Mouse (Mus musculus) right cerebral cortex, adult 2 months (tissue): Measurements from ENCODE around the gene Nek6.

Source experiments
- DNase-seq, 2 experiments: peaks; one replicate each; pipeline ENCODE4 v3.0.0; 2021 to 2022; ENCODE audit warnings: low spot score in 2 of 2

The Nek6 gene

DNA sequence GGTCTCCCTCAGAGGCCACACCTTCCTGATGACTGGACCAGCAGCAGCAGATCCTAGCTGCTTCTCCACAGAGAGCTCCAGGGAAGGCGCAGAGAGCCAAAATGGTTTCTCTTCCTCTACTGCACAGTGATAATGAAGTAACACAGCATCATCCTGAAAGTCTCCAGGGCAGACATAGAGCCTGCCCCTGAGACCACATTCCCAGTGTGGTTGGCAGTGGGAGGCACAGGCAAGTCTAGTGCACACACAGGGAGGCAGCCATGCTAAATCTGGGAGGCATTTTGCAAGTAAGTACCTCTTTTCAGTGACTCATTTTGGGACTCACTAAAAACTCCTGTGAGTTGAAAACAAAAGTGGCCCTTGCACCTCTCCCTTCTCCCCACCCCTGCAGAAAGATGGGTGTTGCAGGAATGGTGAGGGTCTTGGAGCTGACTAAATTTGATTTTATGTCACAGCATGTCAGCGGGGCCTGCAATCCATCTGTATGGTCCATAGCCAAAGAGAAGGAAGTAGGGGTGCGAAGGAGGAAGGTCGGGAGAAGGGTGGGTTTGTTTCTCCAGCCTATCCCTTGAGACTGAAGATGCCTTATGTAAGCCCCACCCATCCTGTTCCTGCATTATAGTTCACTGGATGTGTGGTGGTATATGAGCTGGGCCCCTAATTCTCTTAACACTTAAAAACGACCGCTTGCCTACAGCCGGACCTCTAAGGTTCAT is 2.3 kb upstream of the Nek6 start:
- no peak for DNase-seq

DNA sequence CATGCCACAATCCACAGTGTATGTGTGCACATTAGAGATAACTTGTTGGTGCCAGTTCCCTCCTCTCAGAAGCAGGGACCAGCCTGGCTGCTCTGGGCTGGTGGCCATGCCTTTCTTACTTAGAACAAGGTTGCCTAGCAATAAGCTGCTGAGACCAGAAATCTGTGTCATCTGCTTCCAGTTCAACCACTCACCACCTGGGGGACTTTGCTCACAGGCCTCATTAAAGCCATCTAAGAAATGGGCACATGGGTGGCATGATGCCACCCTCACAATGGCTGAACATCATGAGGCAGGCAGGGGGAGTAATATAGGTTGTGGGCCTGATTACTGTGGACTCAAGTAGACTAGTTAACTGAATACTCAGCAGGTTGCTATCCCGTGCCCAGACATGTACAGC is 1.3 kb upstream of the Nek6 start:
- peak; percentile 45 to 75 for DNase-seq

DNA sequence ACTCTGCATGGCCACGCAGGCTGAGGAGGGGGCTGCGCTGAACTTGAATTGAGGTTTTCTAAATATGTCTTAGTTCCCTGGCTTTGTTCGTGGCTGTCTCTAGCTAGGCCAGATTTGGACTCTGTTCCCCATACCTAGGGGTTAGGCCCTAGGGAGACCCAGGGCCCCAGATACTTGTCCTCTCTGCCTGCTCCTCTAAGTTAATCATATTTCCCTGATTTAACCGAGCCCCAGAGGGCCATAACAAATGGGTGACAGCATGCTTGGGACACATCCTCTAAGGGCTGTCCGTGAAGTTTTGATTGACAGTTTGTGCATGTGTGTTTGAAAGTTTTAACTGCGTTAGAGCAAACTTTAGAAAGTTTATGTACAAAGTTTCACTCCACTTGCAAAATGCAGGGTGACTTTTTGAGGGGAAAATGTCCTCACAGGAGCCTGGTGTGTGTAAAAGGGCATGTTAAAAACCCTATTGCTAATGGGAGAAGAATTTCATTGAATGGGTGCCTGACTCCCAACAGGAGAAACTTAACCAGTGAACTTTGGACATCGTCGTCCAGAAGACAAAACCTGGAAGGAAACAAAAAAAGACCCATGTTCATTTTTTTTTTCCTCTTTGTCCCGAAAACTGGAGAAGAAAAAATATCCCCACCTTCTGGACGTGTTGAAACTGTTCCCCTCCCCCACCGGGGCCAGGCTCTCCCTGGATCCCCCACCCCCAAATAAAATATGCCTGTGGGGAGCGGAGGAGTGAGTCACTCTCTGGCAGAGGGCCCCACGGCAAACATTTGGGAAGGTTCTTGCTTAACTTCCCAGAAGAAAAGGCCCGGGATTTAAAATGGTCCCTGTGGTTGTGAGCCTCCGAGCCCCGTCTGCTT is 1.1 kb downstream of the Nek6 start:
- DNase-seq, result peak in 1 of 2 experiments; percentile 19

DNA sequence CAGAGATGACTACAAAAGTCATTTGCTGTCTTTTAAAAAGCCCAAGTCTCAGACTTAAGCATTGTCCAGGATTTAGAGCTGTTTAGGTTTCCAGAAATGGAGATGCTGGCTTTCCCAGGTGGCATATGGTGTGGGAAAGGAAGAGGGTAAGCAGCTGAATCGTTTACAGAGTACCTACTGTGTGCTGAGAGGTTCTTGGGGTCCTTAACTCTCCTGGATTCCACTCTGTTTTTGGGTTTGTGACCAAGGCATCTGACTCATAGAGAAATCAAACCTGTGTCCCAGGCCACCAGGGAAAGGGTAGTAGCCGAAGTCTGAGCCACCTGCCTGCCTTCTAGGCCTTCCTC is 1.7 kb downstream of the Nek6 start:
- no peak for DNase-seq

DNA sequence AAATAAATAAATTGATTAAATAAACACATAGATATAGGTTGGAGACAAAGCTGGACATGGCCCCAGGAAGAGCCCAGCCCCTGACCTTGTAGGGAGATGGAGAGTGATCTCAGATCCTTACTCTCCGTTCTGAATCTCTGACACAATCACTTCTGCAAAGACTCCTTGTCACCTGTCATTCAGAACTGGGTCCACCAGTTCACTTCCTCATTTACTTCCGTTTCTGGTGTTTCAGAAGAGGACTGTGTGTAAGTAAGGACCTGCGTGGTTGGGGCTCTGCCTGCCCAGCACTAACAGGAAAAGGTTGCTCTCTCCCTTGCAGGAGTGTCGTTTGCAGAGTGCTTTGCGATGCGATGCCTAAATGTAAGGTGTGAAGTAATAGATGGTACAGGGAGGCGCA is 3.0 kb downstream of the Nek6 start:
- DNase-seq, result no peak

DNA sequence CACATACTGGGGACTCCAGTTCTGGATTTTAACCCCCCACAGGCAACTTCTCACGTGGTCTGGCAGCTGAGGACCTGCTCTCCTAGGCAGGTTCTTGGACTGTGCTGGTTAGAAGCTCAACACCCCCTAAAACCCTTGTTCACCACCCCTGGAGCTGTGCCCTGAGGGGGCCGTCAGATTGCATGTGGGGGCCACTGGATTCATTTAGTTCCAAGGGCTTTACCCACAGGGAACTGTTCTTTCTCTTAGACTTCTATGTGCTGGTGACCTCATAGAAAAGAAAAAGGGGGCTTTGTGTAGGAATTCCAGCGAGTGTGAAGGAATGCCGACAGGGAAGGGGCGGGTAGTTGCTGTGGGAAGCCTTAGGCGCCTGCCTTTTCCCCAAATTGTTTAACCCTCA is 4.0 kb downstream of the Nek6 start:
- no peak for DNase-seq

DNA sequence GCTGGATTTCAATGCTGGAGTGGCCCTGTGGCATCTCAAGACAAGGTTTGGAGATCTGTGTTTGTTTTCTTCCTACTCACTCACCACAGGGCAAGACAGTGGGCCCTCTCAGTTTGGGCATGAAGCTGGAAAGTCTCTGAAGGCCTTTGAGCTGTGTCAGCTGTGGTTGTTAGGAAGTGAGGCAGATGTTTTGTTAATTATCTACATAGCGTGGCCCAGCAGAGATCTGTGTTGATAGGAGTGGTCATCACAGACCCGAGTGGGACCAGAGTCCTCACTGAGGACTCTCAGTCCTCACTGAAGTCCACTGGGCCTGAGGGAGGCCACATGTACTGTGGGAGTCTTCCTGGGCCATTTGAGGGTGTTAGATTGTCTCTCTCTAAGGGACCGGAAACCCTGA is 5.0 kb downstream of the Nek6 start:
- no peak for DNase-seq

DNA sequence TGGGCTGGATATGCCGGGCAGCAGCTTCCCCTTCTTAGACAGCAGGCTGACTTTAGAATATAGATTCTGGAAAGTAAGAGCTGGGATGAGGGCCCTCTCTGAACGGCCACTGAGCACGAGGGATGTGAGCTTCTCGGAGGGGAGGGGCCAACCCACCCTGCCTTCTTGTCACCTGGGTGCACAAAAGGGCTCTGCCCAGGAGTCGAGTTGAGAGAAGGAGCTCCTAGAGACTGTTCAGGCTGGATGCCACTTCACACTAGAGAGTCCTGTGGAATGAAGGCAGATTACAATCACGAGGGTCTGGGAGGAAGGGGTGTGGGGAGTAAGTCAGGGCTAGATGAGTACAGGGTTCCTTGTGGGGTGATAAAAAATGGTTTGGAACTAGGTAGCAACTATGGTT is 5.6 kb downstream of the Nek6 start:
- no peak for DNase-seq

DNA sequence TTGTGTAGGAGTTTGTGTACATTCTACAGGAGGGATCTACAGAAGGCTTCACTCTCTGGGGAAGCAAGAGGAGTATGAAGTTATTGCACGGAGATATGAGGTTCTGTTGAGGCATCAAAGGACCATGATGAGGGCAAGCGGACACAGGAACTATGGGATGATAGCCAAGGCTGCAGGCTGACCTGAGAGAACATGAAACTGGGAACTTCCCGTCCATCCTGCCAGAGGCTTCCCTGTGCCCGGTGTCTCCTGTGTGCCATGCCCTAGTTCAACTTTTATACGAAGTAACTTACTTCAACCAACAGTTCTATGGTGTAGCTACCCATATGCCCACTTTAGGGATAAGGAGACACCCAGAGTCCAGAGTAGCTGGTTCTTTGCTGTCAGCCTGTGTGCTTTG is 7.3 kb downstream of the Nek6 start:
- no peak for DNase-seq

DNA sequence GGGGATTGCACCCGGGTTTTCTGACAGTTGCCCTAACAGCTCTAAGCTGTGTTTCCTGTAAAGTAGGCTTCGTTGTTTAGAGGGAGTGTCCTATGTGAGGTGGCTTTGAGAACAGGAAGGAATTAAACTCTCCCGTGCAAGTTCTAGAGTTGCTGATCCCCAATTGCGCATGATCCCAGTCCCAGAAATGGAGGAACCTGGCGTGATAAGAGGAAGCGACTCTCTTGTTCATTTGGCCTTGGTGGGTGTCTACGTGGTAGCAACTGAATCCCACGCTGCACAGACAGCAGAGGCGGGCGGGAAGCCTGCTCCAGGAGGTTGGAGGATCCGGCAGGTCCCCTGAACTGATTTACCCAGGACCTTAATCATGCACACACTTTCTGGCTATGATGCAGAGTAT is 8.5 kb downstream of the Nek6 start:
- DNase-seq, result no peak

DNA sequence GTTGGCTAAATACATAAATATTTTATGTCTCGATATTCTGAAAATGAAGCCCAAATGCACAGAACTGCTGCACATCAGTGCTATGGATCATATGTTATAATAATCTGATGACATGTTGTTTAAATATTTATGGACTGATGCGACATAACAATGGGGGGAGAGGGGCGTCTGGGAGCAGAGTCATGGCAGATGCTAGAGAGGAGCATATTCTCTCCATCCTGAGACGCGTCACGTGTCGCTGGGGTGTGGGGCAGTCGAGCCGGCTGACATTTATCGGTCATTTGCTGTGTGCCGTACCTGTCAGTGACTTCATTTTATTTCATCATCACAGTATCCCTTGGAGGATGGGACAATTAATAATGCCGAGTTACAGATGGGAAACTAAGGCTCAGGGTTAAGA is 10.2 kb downstream of the Nek6 start:
- no peak for DNase-seq

DNA sequence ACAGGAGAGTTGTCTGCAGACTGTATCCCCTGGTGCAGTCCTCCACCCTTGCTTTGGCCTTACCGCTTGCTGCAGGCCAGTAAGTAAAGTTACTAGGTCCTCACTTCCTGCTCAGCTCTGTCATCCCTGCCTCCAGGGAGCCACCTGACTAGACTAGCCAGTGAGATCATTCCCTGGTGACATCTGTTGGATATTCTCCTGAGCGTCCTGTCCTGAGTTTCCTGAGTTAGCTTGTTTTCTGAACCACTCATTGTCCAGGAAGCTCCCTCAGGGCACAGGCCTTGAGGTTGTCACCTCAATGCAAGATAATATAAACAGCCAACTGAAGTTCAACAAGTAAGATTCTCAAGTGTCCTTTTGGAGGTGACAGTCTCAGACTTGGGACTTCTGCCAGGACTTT is 10.9 kb downstream of the Nek6 start:
- DNase-seq, result no peak

DNA sequence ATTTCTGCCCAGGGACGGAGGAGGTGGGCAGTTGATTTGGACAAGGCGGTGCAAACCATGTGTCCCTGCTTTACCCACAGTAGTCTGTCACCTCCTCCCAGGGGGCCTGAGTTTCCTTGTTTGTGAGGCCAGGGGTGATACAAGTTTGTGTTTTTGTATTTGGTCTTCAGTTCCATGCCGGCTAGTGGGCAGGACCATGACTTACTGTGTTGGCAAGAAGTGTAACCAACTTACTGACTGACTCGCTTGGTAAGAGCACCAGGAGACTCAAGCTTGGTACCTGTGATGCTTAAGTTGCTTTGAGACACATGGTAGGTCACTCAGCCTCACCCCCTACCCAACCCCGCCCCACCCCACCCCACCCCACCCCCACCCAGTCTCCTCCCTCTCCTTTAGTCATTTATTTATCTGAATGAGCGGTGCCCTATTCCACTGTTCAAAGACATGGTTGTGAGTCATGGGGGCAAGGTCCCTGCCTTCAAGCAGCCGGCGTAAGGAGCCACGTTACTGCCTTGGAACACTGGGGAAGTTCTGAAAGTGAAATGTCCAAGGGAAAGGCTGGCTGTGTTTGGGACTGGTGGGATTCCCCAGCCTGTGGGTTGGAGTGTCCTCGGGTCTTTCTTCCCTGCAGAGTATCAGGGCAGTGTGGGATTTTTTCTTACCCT is 12.5 kb downstream of the Nek6 start:
- DNase-seq, result no peak

DNA sequence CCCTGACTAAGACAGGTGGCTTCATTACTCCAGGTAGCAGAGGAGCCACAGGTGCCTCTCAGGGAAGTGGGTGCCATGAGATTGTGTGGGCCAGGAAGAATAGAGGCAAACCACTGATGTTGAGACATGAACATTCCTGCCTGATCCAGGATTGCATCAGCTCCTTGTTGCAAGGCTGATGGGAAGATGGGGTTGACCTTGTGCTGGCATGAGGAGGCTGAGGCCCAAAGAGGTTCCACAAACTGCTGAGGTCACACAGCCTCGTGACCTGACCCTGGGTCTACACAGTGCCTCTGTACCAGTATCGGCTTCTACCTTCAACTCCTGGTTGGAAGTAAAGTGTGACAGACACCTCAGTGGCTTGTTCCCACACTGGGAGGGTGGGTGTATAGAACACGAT is 13.6 kb downstream of the Nek6 start:
- no peak for DNase-seq

DNA sequence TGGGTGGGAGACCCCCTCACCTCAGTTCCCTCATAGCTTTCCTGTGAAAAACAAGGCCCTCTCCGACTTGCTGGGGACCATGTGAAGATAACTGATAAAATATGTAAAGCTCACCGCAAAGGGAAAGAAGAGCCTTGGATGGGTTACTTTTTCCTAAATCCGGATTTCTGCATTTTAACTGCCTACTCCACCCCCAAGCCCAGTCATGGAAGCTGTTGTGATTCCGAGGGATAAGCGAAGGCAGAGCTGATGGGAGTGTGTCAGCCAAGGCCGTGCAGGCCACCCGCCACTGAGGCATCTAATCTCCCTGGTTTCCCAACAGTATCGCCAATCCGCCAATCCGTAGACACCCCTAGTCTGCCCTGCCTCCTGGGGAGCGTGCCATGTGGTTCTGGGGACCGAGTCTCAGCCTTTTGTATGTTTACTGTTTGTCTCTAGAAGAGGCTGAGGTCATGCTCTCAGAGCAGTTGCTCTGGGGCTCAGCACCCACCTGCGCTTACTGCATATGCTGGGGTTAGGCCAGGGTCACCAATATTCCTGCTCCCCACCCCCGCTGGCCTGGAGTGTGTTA is 18.2 kb downstream of the Nek6 start:
- peak; percentile 27 to 31 for DNase-seq

DNA sequence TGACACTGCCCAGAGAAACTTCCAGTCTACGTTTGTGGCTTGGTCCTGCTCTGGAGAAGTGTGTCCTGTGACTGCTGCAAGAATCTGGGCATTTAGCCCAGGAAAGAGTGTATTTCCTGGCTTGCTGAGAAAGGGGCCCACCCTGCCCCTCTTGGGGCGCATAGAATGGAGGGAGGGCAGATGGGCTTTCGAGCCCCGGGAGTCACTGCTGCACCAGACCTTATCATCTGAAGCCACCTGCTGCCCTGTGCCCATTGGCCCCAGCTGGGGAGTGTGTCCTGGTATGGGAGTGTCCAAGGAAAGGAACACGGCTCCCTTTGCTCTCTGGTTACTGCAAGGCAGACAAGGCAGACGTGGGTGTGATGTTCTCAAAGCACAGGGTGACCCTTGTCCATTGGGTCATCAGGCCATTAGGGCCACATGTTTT is 19.5 kb downstream of the Nek6 start:
- no peak for DNase-seq

DNA sequence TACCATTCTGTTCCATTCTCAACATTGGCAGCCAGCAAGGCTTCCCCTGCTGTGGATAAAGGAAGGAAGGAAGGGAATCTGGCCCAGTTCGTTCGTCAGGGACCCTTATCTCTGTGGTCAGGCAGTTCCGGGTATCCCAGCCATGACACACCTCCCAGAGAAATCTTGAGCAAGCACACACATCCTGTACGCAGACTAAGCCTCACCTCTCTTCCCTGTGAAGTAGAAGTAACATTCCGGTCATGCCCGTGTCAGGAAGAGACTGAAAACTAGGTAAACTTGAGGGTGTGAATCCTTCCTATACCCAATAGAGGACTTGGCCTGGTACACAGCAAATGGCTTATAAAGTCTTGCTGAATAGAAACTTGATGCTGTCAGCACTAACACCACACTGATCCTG is 21.9 kb downstream of the Nek6 start:
- no peak for DNase-seq

DNA sequence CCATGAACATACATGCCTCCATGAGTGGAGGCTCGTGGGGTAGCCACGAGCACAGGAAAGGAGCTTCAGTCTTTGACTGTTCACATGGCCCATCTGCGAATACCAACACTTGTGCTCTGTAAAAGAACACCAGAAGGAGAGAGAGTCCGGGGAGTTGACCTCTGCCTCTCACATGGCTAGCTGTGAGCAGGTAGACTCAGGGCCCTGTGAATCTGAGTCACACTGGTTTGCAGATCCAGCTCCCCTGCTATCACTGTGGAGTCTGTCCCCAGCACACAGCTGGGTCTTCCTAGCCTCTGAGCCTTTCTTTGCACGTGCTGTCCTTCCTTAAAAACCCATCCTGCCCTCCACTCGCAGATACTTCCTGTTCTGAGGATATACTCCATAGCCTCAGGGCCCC is 22.3 kb downstream of the Nek6 start:
- DNase-seq, result no peak

DNA sequence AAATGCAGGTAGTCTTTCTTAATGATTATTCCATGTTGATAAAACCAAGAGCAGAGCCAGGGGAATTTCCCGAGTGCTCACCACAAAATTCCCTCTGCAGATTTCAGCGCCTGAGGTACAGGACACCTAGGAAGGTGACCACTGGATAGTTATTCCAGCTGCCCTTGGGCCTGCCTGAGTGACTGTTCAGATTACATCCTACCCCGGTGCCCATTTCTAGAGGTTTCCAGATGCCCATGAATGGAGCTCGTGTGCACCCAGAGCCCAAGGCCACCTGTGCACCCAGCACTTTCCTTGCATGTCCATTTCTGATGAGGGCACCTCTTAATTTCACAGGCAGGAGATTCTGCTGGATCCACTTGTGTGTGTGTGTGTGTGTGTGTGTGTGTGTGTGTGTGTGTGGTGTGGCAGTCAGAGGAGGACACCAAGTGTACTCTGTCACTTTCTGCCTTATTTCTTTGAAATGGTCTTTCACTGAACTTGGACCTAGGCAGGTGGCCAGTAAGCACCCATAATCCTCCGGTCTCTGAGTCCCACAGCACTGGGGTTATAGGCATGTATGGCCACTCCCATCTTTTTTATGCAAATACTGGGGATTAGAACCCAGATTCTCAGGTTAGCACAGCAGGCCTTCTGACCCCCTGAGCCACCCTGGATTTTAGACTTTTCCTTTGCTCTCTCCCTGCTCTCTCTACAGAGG is 22.9 kb downstream of the Nek6 start:
- no peak for DNase-seq

DNA sequence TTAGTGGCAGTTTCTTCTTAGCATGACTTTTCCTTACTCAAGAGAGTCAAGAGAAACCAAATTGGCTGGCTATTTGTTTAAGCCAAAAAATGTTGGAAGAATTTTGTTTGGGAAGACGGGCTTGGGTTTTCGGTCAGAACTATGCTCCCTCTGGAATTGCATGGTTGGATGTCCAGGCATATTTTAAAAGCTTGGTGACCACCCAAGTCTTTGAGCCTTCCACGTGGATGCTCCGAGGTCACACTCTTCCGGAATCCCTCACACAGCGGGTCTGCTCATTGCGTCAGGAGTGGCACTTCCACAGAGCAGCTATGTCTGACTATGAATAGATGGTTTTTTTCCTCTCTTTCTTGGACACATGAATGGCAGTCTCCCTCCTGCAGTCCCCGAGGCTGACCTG is 23.6 kb downstream of the Nek6 start:
- no peak for DNase-seq

DNA sequence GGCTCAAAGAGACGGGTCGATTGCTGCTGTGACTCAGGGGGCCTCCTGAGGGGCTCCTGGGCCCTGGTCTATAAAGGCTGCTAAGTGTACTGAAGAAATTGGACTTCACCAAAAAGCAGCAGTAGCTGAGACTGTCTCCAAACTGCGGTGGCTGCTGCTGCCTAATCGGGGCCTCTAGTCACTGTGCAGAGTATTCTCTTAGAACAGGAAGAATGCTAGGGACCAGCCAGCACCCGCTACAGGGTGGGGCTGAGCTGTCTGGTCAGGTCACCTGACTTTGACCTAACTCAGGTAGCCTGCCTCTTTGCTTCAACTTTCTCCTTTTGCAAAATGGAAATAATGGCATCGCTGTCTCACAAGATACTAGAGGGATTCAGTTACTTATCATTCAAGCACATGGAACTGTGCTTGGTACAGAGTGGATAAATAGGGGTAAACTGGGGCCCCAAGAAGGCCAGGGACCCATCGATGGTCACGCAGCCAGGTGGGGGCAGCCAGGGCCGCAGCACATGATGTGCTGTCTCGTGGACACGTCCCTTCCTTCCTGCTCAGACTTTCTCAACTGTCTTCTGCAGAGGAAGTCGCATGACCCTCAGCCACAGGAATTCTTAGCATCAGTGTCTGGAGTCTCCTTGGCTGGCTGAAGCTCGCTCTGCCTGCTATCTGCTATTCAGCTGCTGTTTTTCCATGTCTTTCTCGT is 24.2 kb downstream of the Nek6 start:
- peak in 1 of 2 experiments; percentile 18 for DNase-seq
